Mouse (Mus musculus): ENCODE results near the gene Hmmr.
A peak's percentile ranks its signal among the peaks of the same experiment; 100 is the strongest.
"Not testable (repeated sequence)": the region's sequence is repeated elsewhere in the genome, so short reads cannot be mapped to it uniquely, and the experiment has no call there.

Hmmr gene

GRCm38 (mm10) chr11:40709899-40710298 lies 23.3 kb downstream of the Hmmr start:
- ATAC-seq (ENCODE audit: insufficient number of reproducible peaks, low FRiP score, low TSS enrichment), result not testable (repeated sequence)

- no peak for ATAC-seq (ENCODE audit: insufficient number of reproducible peaks, low FRiP score, low TSS enrichment)
Measured at GRCm38 (mm10) chr11:40695103-40695502, 38.1 kb downstream of the Hmmr start, which contains the start of gene Mat2b. TSS of gene Mat2b (minus strand) at chr11:40695203.

- peak; percentile 28 for ATAC-seq (ENCODE audit: insufficient number of reproducible peaks, low FRiP score, low TSS enrichment)
Measured at GRCm38 (mm10) chr11:40694311-40695087, 38.7 kb downstream of the Hmmr start.

GRCm38 (mm10) chr11:40693366-40693951 lies 39.8 kb downstream of the Hmmr start:
- ATAC-seq (ENCODE audit: insufficient number of reproducible peaks, low FRiP score, low TSS enrichment), result no peak

- peak; percentile 95 for ATAC-seq (ENCODE audit: insufficient number of reproducible peaks, low FRiP score, low TSS enrichment)
Measured at GRCm38 (mm10) chr11:40692511-40693365, 40.5 kb downstream of the Hmmr start.

GRCm38 (mm10) chr11:40692101-40692509 lies 41.1 kb downstream of the Hmmr start:
- no peak for ATAC-seq (ENCODE audit: insufficient number of reproducible peaks, low FRiP score, low TSS enrichment)

GRCm38 (mm10) chr11:40690444-40691127 lies 42.6 kb downstream of the Hmmr start:
- ATAC-seq (ENCODE audit: insufficient number of reproducible peaks, low FRiP score, low TSS enrichment), result no peak

GRCm38 (mm10) chr11:40683295-40683694 lies 49.9 kb downstream of the Hmmr start:
- no peak for ATAC-seq (ENCODE audit: insufficient number of reproducible peaks, low FRiP score, low TSS enrichment)

GRCm38 (mm10) chr11:40682456-40682855 lies 50.8 kb downstream of the Hmmr start:
- ATAC-seq (ENCODE audit: insufficient number of reproducible peaks, low FRiP score, low TSS enrichment), result no peak

GRCm38 (mm10) chr11:40677169-40677568 lies 56.1 kb downstream of the Hmmr start:
- no peak for ATAC-seq (ENCODE audit: insufficient number of reproducible peaks, low FRiP score, low TSS enrichment)

- ATAC-seq (ENCODE audit: insufficient number of reproducible peaks, low FRiP score, low TSS enrichment), result no peak
Measured at GRCm38 (mm10) chr11:40675014-40675730, 58.0 kb downstream of the Hmmr start.

Measured in cerebellum, adult (tissue).